In the genomic region with DNA sequence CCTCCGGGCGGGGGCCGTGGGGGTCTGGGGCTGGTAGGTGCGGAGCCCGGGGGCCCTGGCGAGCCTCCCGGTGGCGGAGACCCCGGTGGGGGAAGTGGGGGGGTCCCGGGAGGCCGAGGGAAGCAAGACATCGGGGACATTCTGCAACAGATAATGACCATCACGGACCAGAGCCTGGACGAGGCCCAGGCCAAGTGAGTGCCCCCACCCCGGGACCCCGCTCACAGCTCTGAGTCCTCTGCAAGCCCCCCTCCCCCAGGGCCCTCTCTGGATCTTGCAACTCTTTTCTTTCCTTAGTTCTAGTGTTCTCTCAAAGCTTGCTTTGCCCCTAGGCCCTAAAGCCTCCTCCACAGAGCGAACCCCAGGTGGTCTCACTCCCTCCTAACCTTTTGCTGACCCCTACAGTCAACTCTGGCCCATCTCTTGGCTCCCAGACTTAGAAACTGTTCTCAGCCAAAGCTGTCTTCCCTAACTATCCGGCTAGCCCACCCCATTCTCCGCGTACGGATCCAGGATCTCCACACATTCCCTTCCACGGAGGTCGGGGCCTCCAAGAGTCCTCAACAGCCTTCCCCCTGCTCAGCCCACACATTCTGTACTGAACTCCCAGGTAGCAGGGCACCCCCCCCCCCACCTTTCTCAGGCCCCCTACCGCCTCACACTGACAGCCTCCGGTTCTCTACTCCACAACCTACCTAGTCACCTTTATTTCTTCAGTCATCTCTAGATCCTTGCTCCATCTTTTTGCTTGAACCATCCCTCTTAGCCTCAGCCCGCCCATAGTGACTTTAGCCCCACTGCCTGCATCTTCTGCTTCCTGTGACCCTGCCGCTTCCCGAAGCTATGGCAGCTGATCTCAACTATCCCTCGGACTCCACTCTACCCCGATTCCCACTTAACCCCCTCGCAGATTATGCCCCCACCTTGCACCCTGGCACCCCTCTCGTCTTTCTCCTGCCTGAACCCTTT, we compare ENCODE assay signal across 1 mouse cellular context.
TF ChIP-seq lines count a peak whose summit lies in the region.

No protein-coding gene starts in this region.

TF ChIP-seq in MEL, 35 proteins besides CTCF, POLR2A, EP300 and RAD21:
- TF ChIP-seq MAZ (IDR thresholded peaks at IDR 0.05; ENCODE audit: low read depth, low read length) (no peak), ZNF384 (IDR thresholded peaks at IDR 0.05; ENCODE audit: low read depth, low read length) (no peak), GATA1 (IDR thresholded peaks at IDR 0.05; ENCODE audit: low read depth, low read length) (no peak), ZKSCAN1 (IDR thresholded peaks at IDR 0.05; ENCODE audit: low read depth, low read length) (no peak), POLR2AphosphoS2 (IDR thresholded peaks at IDR 0.05; ENCODE audit: low read length) (no peak), CHD2 (IDR thresholded peaks at IDR 0.05; ENCODE audit: low read length) (no peak), NRF1 (IDR thresholded peaks at IDR 0.05; ENCODE audit: insufficient read depth, low read depth, low read length, poor library complexity, severe bottlenecking) (no peak), MYC (IDR thresholded peaks at IDR 0.05; ENCODE audit: low read depth, low read length) (no peak)
